ENCODE assay signal across 8 mouse cellular contexts in the genomic region with DNA sequence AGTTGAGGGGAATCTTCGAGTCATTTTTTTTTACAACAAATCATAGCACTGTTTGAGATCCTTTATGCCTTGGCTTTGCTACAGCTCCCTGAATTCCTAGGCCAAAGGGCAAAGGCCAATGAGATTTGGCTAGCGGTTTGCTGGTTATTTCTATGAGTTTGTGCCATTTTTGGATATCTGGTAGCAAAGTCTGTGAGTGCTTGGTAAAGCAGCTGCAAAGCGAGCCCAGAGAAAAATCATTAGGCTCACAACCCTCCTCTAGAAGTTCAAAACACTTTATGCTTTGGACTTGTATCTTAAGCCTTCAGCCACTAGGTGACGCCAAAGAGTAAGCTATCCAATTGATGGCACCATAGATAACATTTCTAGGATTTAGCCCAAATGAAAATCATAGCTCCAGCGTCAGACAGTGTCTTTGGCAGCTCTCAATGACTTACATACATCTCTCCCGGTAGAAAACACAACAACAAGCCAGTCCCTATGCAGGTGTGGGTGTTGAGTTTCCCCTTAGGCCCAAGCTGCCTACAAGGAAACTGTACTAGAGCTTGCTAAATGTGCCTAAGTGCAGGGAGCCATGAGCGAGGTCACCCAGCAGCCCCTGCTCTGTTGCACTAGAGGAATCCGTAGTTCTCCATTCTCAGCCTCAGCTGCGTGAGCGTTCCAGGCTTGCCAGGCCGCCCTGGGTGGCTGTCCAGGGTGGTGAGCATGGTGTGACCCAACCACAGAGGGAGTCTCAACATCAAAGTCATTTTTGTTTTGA.
DNase-seq lines count a peak whose midpoint lies in the region; TF ChIP-seq lines count a peak whose summit lies in the region.

No protein-coding gene starts in this region.

- peak; percentile 29 for DNase-seq in ovary, postnatal 14 days (ENCODE audit: low spot score)
- DNase-seq in ovary, adult 18-20 months (ENCODE audit: low spot score) = no peak
- peak; percentile 90 for DNase-seq in brain, embryonic 14.5 days (ENCODE audit: low read depth)
- DNase-seq in fibroblast of lung, adult 2 months (ENCODE audit: low read depth) = peak; percentile 5
- DNase-seq in kidney, postnatal 4 days = peak; percentile 27 to 33
- peak; percentile 69 for DNase-seq in mesoderm, embryonic 11.5 days (ENCODE audit: low read depth, low spot score)
- no peak for DNase-seq in B cell, adult 2 months
- no peak for DNase-seq in heart, adult 8-10 months (ENCODE audit: low spot score)

- no peak for TF ChIP-seq POLR2A in brain, embryonic 14.5 days (IDR thresholded peaks at IDR 0.05; ENCODE audit: borderline replicate concordance, extremely low read depth, insufficient read depth, insufficient read length, poor library complexity, severe bottlenecking)

- peak; percentile 66 for TF ChIP-seq CTCF in brain, embryonic 14.5 days (IDR thresholded peaks at IDR 0.05; ENCODE audit: borderline replicate concordance, extremely low read depth, insufficient read depth, insufficient read length)

Comparison
In these comparisons a context has a peak if more than half of its experiments do, and no peak if none do; other contexts are left out.
1. DNase-seq: peak in ovary, postnatal 14 days (single experiment), brain, embryonic 14.5 days (single experiment), fibroblast of lung, adult 2 months (single experiment), kidney, postnatal 4 days (2 of 2) and mesoderm, embryonic 11.5 days (single experiment); none in ovary, adult 18-20 months (single experiment), B cell, adult 2 months (0 of 2) and heart, adult 8-10 months (single experiment).